Mouse (Mus musculus): ENCODE measurements around the gene Asb4. TPM values are rescaled to one million over a fixed set of nuclear protein-coding genes. Genes with fewer than 3 reads are reported as not detected.
"Not testable (repeated sequence)": the region's sequence is repeated elsewhere in the genome, so short reads cannot be mapped to it uniquely, and the experiment has no call there.

Asb4 gene
- 22.7 and 23.7 TPM in 2 replicates for polyA plus RNA-seq (2014; fragmentation: Nextera tagmentation; extraction: Ambion mirVana)

- Histone ChIP-seq H3K4me2 (ENCODE audit: low read length) (peak within 1 kb of the TSS; percentile 52), H3K27me3 (replicated peaks; ENCODE audit: control insufficient read depth, insufficient read depth, low read length) (no peaks in the 10 kb centered on the region), H3K27ac (ENCODE audit: low read depth, low read length) (peak within 1 kb of the TSS; percentile 94), H3K36me3 (ENCODE audit: control insufficient read depth, insufficient read depth, low read length) (no peaks in the 10 kb centered on the region), H3K9me3 (replicated peaks; ENCODE audit: control insufficient read depth, low read length) (no peaks in the 10 kb centered on the region), H3K9ac (ENCODE audit: low read length) (peak within 1 kb of the TSS; percentile 57), H3K4me1 (ENCODE audit: control insufficient read depth, insufficient read depth, low read length) (peaks cover 41% of the 10 kb centered on the region), H3K4me3 (ENCODE audit: low read depth, low read length) (peak within 1 kb of the TSS; percentile 21)
- DNase-seq (ENCODE audit: low spot score) (peak; percentile 80), ATAC-seq (peak; percentile 52)
- WGBS: 3% methylated on average over 19 of the region's 19 CpGs
Observed at GRCm38 (mm10) chr6:5383336-5384177, at the start of gene Asb4. TSS of gene Asb4 (plus strand) at chr6:5383386.

- Histone ChIP-seq H3K9ac (ENCODE audit: low read length) (no peak overlapping the region), H3K4me3 (ENCODE audit: low read depth, low read length) (no peak overlapping the region), H3K9me3 (replicated peaks; ENCODE audit: control insufficient read depth, low read length) (no peaks in the 10 kb centered on the region), H3K36me3 (ENCODE audit: control insufficient read depth, insufficient read depth, low read length) (no peaks in the 10 kb centered on the region), H3K27ac (ENCODE audit: low read depth, low read length) (no peak overlapping the region), H3K4me1 (ENCODE audit: control insufficient read depth, insufficient read depth, low read length) (no peaks in the 10 kb centered on the region), H3K27me3 (replicated peaks; ENCODE audit: control insufficient read depth, insufficient read depth, low read length) (no peaks in the 10 kb centered on the region), H3K4me2 (ENCODE audit: low read length) (no peak overlapping the region)
- WGBS: 54% methylated on average over 5 of the region's 5 CpGs
- DNase-seq (ENCODE audit: low spot score) (no peak), ATAC-seq (no peak)
Observed at GRCm38 (mm10) chr6:5334021-5334420, 49.2 kb upstream of the Asb4 start.

GRCm38 (mm10) chr6:5336016-5336415, 47.2 kb upstream of the Asb4 start:
- not testable (repeated sequence) for H3K27me3 ChIP-seq (replicated peaks; ENCODE audit: control insufficient read depth, insufficient read depth, low read length); ATAC-seq; H3K9me3 ChIP-seq (replicated peaks; ENCODE audit: control insufficient read depth, low read length); H3K36me3 ChIP-seq (ENCODE audit: control insufficient read depth, insufficient read depth, low read length); H3K4me2 ChIP-seq (ENCODE audit: low read length); H3K4me3 ChIP-seq (ENCODE audit: low read depth, low read length); DNase-seq (ENCODE audit: low spot score); H3K9ac ChIP-seq (ENCODE audit: low read length); H3K27ac ChIP-seq (ENCODE audit: low read depth, low read length); H3K4me1 ChIP-seq (ENCODE audit: control insufficient read depth, insufficient read depth, low read length)

GRCm38 (mm10) chr6:5338781-5339180, 44.4 kb upstream of the Asb4 start:
- H3K9me3 ChIP-seq (replicated peaks; ENCODE audit: control insufficient read depth, low read length); H3K4me2 ChIP-seq (ENCODE audit: low read length); H3K4me3 ChIP-seq (ENCODE audit: low read depth, low read length); H3K9ac ChIP-seq (ENCODE audit: low read length); H3K27me3 ChIP-seq (replicated peaks; ENCODE audit: control insufficient read depth, insufficient read depth, low read length); H3K4me1 ChIP-seq (ENCODE audit: control insufficient read depth, insufficient read depth, low read length); H3K27ac ChIP-seq (ENCODE audit: low read depth, low read length); ATAC-seq; DNase-seq (ENCODE audit: low spot score); H3K36me3 ChIP-seq (ENCODE audit: control insufficient read depth, insufficient read depth, low read length): not testable (repeated sequence)
- WGBS: 91% methylated on average over 4 of the region's 4 CpGs

DNA sequence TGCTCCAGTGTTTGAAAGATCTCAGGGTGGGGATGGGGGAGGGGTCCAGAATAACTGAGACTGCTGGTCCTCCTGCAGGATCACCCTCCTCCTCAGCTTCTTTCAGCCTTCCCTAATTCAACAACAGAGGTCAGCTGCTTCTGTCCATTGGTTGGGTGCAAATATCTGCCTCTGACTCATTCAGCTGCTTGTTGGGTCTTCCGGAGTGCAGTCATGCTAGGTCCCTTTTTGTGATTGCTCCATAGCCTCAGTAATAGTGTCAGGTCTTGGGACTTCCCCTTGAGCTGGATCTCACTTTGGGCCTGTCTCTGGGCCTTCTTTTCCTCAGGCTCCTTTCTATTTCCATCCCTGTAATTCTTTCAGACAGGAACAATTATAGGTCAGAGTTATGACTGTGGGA, 43.9 kb upstream of the Asb4 start:
- not testable (repeated sequence) for ATAC-seq; H3K9me3 ChIP-seq (replicated peaks; ENCODE audit: control insufficient read depth, low read length); H3K36me3 ChIP-seq (ENCODE audit: control insufficient read depth, insufficient read depth, low read length); H3K4me3 ChIP-seq (ENCODE audit: low read depth, low read length); H3K4me2 ChIP-seq (ENCODE audit: low read length); H3K27ac ChIP-seq (ENCODE audit: low read depth, low read length); H3K4me1 ChIP-seq (ENCODE audit: control insufficient read depth, insufficient read depth, low read length); DNase-seq (ENCODE audit: low spot score); H3K9ac ChIP-seq (ENCODE audit: low read length); H3K27me3 ChIP-seq (replicated peaks; ENCODE audit: control insufficient read depth, insufficient read depth, low read length)
- 97% methylated on average over 1 of the region's 1 CpGs for whole genome bisulfite sequencing

DNA sequence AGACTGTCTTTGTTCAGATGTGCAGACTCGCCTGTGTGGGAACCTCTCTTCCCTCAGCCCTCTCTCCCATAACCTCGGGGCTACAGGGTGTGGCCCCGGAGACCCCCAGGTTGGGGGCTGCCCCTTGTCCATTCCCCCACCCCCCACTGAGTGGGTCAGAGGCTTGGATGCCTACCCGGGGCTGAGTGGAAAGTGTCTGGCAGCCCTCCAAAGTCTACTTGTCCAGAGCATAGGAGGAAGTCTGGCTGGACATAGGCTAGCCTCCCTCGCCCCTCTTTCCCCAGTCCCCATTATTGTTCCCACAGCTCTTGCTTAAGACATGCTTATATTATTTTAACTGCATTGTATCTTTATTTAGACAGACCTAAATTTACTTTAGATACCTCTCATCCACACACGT, 38.9 kb upstream of the Asb4 start:
- no peak overlapping the region for H3K4me3 ChIP-seq (ENCODE audit: low read depth, low read length)
- H3K27me3 ChIP-seq (replicated peaks; ENCODE audit: control insufficient read depth, insufficient read depth, low read length): no peaks in the 10 kb centered on the region
- no peak overlapping the region for H3K4me2 ChIP-seq (ENCODE audit: low read length)
- DNase-seq (ENCODE audit: low spot score): peak; percentile 5
- WGBS: 83% methylated on average over 6 of the region's 6 CpGs
- no peaks in the 10 kb centered on the region for H3K4me1 ChIP-seq (ENCODE audit: control insufficient read depth, insufficient read depth, low read length)
- H3K36me3 ChIP-seq (ENCODE audit: control insufficient read depth, insufficient read depth, low read length): no peaks in the 10 kb centered on the region
- H3K9me3 ChIP-seq (replicated peaks; ENCODE audit: control insufficient read depth, low read length): no peaks in the 10 kb centered on the region
- H3K27ac ChIP-seq (ENCODE audit: low read depth, low read length): no peak overlapping the region
- no peak overlapping the region for H3K9ac ChIP-seq (ENCODE audit: low read length)
- no peak for ATAC-seq

DNA sequence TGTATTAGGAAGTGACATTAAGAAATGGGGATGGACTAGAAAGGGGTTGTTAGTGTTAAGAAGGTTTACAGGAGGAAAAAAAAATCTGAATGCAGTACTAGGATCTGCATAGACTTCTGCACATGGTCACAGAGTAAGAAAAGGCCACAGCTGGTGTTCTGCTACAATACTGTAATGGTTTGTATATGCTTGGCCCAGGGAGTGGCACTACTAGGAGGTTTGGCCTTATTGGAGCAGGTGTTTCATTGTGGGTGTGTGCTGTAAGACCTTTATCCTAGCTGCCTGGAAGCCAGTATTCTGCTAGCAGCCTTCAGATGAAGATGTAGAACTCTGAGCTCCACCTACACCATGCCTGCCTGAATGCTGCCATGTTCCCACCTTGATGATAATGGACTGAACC, 25.3 kb upstream of the Asb4 start:
- DNase-seq (ENCODE audit: low spot score): no peak
- no peaks in the 10 kb centered on the region for H3K4me1 ChIP-seq (ENCODE audit: control insufficient read depth, insufficient read depth, low read length)
- no peak overlapping the region for H3K27ac ChIP-seq (ENCODE audit: low read depth, low read length)
- ATAC-seq: no peak
- no peak overlapping the region for H3K9ac ChIP-seq (ENCODE audit: low read length)
- no peak overlapping the region for H3K4me3 ChIP-seq (ENCODE audit: low read depth, low read length)
- H3K9me3 ChIP-seq (replicated peaks; ENCODE audit: control insufficient read depth, low read length): no peaks in the 10 kb centered on the region
- no peaks in the 10 kb centered on the region for H3K36me3 ChIP-seq (ENCODE audit: control insufficient read depth, insufficient read depth, low read length)
- H3K4me2 ChIP-seq (ENCODE audit: low read length): no peak overlapping the region
- no peaks in the 10 kb centered on the region for H3K27me3 ChIP-seq (replicated peaks; ENCODE audit: control insufficient read depth, insufficient read depth, low read length)

DNA sequence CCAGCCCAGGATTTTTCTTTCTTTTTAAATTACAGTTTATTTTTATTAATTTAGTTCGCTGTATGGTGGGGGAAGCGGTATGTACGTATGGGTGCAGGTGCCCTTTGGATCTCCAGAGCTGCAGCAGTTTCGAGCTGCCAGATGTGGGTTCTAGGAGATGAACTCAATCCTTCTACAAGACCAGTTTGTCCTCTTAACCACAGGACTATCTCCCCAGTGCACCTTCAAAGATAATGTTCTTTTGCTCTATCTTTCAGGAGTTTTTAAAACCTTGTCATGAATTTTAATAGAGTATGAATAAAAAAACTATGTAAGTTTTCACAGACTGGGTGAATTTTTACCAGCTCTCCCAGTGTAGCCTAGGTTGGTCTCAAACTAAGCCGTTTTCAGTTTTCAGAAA, 22.8 kb upstream of the Asb4 start:
- H3K4me1 ChIP-seq (ENCODE audit: control insufficient read depth, insufficient read depth, low read length): no peaks in the 10 kb centered on the region
- no peak overlapping the region for H3K4me3 ChIP-seq (ENCODE audit: low read depth, low read length)
- no peak overlapping the region for H3K9ac ChIP-seq (ENCODE audit: low read length)
- ATAC-seq (no peak), DNase-seq (ENCODE audit: low spot score) (no peak)
- H3K4me2 ChIP-seq (ENCODE audit: low read length): no peak overlapping the region
- WGBS: 93% methylated on average over 5 of the region's 5 CpGs
- no peaks in the 10 kb centered on the region for H3K27me3 ChIP-seq (replicated peaks; ENCODE audit: control insufficient read depth, insufficient read depth, low read length)
- H3K9me3 ChIP-seq (replicated peaks; ENCODE audit: control insufficient read depth, low read length): no peaks in the 10 kb centered on the region
- H3K36me3 ChIP-seq (ENCODE audit: control insufficient read depth, insufficient read depth, low read length): no peaks in the 10 kb centered on the region
- H3K27ac ChIP-seq (ENCODE audit: low read depth, low read length): no peak overlapping the region

DNA sequence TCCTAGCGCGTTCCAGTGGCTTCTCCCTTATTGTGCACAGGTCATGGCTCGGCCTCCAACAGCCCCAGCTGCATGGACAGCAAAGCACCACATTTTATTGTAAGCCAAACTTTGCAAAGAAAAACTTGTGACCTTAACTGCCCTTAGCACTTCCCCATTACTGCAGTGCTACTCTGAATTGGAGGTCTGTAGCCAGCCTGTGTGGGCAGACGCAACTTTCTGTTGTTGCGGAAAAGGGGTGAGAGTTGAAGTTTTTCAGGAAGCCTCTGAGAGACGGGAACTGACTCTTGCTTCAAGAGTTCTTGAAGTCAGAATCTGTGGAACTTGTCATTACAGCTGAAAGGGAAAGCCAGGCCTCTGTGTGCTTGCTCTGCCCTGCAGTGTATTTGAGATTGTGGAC, 21.2 kb upstream of the Asb4 start:
- H3K4me2 ChIP-seq (ENCODE audit: low read length): no peak overlapping the region
- DNase-seq (ENCODE audit: low spot score) (no peak), ATAC-seq (no peak)
- H3K36me3 ChIP-seq (ENCODE audit: control insufficient read depth, insufficient read depth, low read length): no peaks in the 10 kb centered on the region
- H3K27me3 ChIP-seq (replicated peaks; ENCODE audit: control insufficient read depth, insufficient read depth, low read length): no peaks in the 10 kb centered on the region
- no peak overlapping the region for H3K27ac ChIP-seq (ENCODE audit: low read depth, low read length)
- WGBS: 85% methylated on average over 6 of the region's 6 CpGs
- H3K4me3 ChIP-seq (ENCODE audit: low read depth, low read length): no peak overlapping the region
- no peak overlapping the region for H3K9ac ChIP-seq (ENCODE audit: low read length)
- no peaks in the 10 kb centered on the region for H3K9me3 ChIP-seq (replicated peaks; ENCODE audit: control insufficient read depth, low read length)
- H3K4me1 ChIP-seq (ENCODE audit: control insufficient read depth, insufficient read depth, low read length): no peaks in the 10 kb centered on the region
